14 mouse cellular contexts compared by ENCODE assay signal in the genomic region with DNA sequence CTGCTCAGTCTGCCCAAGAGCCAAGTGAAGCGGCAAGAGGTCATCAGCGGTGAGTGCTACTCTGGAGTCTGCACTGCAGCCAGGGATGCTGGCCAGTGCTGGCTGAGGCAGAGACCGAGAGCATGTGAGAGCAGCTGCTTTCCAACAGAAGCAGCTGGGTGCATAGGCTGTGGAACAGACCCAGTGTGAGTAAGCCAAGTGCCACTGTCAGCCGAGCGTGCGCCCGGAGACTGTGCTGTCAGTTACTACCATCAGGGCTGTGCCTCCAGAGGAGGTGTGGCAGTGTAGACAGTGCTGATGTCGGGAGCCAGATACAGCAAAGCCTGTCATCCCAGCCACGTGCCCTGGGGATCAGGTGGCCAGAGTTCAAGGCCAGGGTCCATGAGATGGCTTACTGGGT. TPM values are rescaled to one million over a fixed set of nuclear protein-coding genes. Genes with fewer than 3 reads are reported as not detected.
DNase-seq lines count a peak whose midpoint lies in the region; ATAC-seq and TF ChIP-seq lines count a peak whose summit lies in the region.
"Had no signal": no experiment of that assay in that cellular context is flagged by ENCODE, and none has a peak within 500 bp of the region (broad histone marks: within the 10 kb centered on the region; RNA-seq: fewer than 3 reads in every experiment).

No protein-coding gene starts in this region.

- H3K9me3 ChIP-seq in heart, embryonic 10.5 days = no peaks in the 10 kb centered on the region
- H3K9me3 ChIP-seq in midbrain, postnatal 0 days (ENCODE audit: low read length) = no peaks in the 10 kb centered on the region
- H3K9me3 ChIP-seq in midbrain, embryonic 15.5 days = no peaks in the 10 kb centered on the region
- H3K9me3 ChIP-seq: limb, embryonic 10.5 days; lung, embryonic 15.5 days had no signal

- no peak for TF ChIP-seq CTCF in midbrain, postnatal 0 days (IDR thresholded peaks at IDR 0.05)

- no peak overlapping the region for H3K4me3 ChIP-seq in heart, embryonic 10.5 days
- no peak overlapping the region for H3K4me3 ChIP-seq in midbrain, postnatal 0 days (ENCODE audit: low read depth, low read length)
- no peak overlapping the region for H3K4me3 ChIP-seq in midbrain, embryonic 15.5 days
- H3K4me3 ChIP-seq: limb, embryonic 10.5 days; lung, embryonic 15.5 days had no signal

- H3K9ac ChIP-seq in midbrain, postnatal 0 days (replicated peaks; ENCODE audit: low read length, poor library complexity, severe bottlenecking) = no peak overlapping the region
- no peak overlapping the region for H3K9ac ChIP-seq in midbrain, embryonic 15.5 days
- H3K9ac ChIP-seq: lung, embryonic 15.5 days had no signal

- H3K4me1 ChIP-seq in heart, embryonic 10.5 days = no peaks in the 10 kb centered on the region
- H3K4me1 ChIP-seq in midbrain, postnatal 0 days (ENCODE audit: insufficient read depth, low read length) = no peaks in the 10 kb centered on the region
- H3K4me1 ChIP-seq in midbrain, embryonic 15.5 days = no peaks in the 10 kb centered on the region
- H3K4me1 ChIP-seq: limb, embryonic 10.5 days; lung, embryonic 15.5 days had no signal

- peak; percentile 79 to 80 for DNase-seq in heart, adult 9 months (ENCODE audit: low spot score in 2 of 2)
- DNase-seq in heart, embryonic 10.5 days (ENCODE audit: low spot score) = no peak
- peak; percentile 45 for DNase-seq in midbrain, postnatal 0 days (ENCODE audit: low spot score)
- peak; percentile 85 for DNase-seq in gastrocnemius, postnatal 25 days
- peak; percentile 59 to 61 for DNase-seq in layer of hippocampus, postnatal 36 days
- no peak for DNase-seq in T-cell, adult 2 months (ENCODE audit: low spot score)
- DNase-seq in B cell, adult 2 months = no peak
- DNase-seq: kidney, postnatal 25 days; thymus, adult 2 months had no signal

- no peak overlapping the region for H3K27ac ChIP-seq in heart, embryonic 10.5 days
- H3K27ac ChIP-seq in midbrain, postnatal 0 days (ENCODE audit: low read depth, low read length) = no peak overlapping the region
- no peak overlapping the region for H3K27ac ChIP-seq in midbrain, embryonic 15.5 days
- H3K27ac ChIP-seq: limb, embryonic 10.5 days; lung, embryonic 15.5 days had no signal

- H3K36me3 ChIP-seq in heart, embryonic 10.5 days = peaks cover 84% of the 10 kb centered on the region
- H3K36me3 ChIP-seq in midbrain, postnatal 0 days (ENCODE audit: insufficient read depth, low read length) = peaks cover 68% of the 10 kb centered on the region
- H3K36me3 ChIP-seq in midbrain, embryonic 15.5 days (replicated peaks) = peaks cover 50% of the 10 kb centered on the region

- H3K4me2 ChIP-seq in midbrain, postnatal 0 days (ENCODE audit: low read depth, low read length, poor library complexity, severe bottlenecking) = no peak overlapping the region
- H3K4me2 ChIP-seq in midbrain, embryonic 15.5 days = no peak overlapping the region
- H3K4me2 ChIP-seq: lung, embryonic 15.5 days had no signal

- 85% methylated on average over 9 of the region's 9 CpGs for WGBS in heart, embryonic 10.5 days
- 90% methylated on average over 9 of the region's 9 CpGs for WGBS in midbrain, postnatal 0 days
- 88% methylated on average over 9 of the region's 9 CpGs for WGBS in midbrain, embryonic 15.5 days

- ATAC-seq in midbrain, postnatal 0 days (ENCODE audit: low FRiP score) = no peak
- ATAC-seq in midbrain, embryonic 15.5 days (replicated peaks) = no peak

- no peaks in the 10 kb centered on the region for H3K27me3 ChIP-seq in heart, embryonic 10.5 days (ENCODE audit: insufficient read depth, poor library complexity, severe bottlenecking)
- no peaks in the 10 kb centered on the region for H3K27me3 ChIP-seq in midbrain, postnatal 0 days (ENCODE audit: insufficient read depth, low read length)
- H3K27me3 ChIP-seq in midbrain, embryonic 15.5 days (replicated peaks) = no peaks in the 10 kb centered on the region
- H3K27me3 ChIP-seq: lung, embryonic 15.5 days had no signal

RNA-seq across cellular contexts. Expression of gene Arhgef1, which starts 17.0 kb away (rescaled TPM):
- 83.4 and 87.5 TPM in 2 replicates for polyA plus RNA-seq in heart, embryonic 10.5 days (2016; fragmentation: Nextera tagmentation; extraction: Ambion mirVana)
- 19.1 and 27.5 TPM in 2 replicates for total RNA-seq in midbrain, postnatal 0 days (2014; rRNA removed)
- polyA plus RNA-seq in midbrain, postnatal 0 days (2015; fragmentation: Nextera tagmentation; extraction: Ambion mirVana) = 29.0 and 33.0 TPM in 2 replicates
- polyA plus RNA-seq in midbrain, embryonic 15.5 days (2015; fragmentation: Nextera tagmentation; extraction: Ambion mirVana) = 69.9 and 70.0 TPM in 2 replicates
- 10 to 100 TPM; 30.9 to 34.2 TPM for total RNA-seq in gastrocnemius, postnatal 25 days (2021)
- 10 to 100 TPM; 81.1 to 86.9 TPM for total RNA-seq in layer of hippocampus, postnatal 36 days (2021)

RNA-seq across cellular contexts. Expression of gene Cd79a, which starts 22.5 kb away (rescaled TPM):
- polyA plus RNA-seq in heart, embryonic 10.5 days (2016; fragmentation: Nextera tagmentation; extraction: Ambion mirVana) = 0.26 and 0.40 TPM in 2 replicates
- 0.27 and 0.42 TPM in 2 replicates for total RNA-seq in midbrain, postnatal 0 days (2014; rRNA removed)
- polyA plus RNA-seq in midbrain, postnatal 0 days (2015; fragmentation: Nextera tagmentation; extraction: Ambion mirVana) = 0.82 and 0.85 TPM in 2 replicates
- 0.42 and 0.49 TPM in 2 replicates for polyA plus RNA-seq in midbrain, embryonic 15.5 days (2015; fragmentation: Nextera tagmentation; extraction: Ambion mirVana)
- under 1 TPM in 1 of 2 experiments, not detected in 1; 0.24 TPM for total RNA-seq in gastrocnemius, postnatal 25 days (2021)
- total RNA-seq in layer of hippocampus, postnatal 36 days (2021) = under 1 TPM in 1 of 2 experiments, not detected in 1; 0.43 TPM
- total RNA-seq: hematopoietic stem cell, adult 5-6 weeks had no signal

RNA-seq across cellular contexts. Expression of gene Gm4881, which starts 24.6 kb away (rescaled TPM):
- polyA plus RNA-seq in heart, embryonic 10.5 days (2016; fragmentation: Nextera tagmentation; extraction: Ambion mirVana) = not detected in 2 replicates
- total RNA-seq in midbrain, postnatal 0 days (2014; rRNA removed) = 6.4 and 9.0 TPM in 2 replicates
- 3.8 and 4.2 TPM in 2 replicates for polyA plus RNA-seq in midbrain, postnatal 0 days (2015; fragmentation: Nextera tagmentation; extraction: Ambion mirVana)
- 5.0 and 6.4 TPM in 2 replicates for polyA plus RNA-seq in midbrain, embryonic 15.5 days (2015; fragmentation: Nextera tagmentation; extraction: Ambion mirVana)
- not detected for total RNA-seq in gastrocnemius, postnatal 25 days (2021)
- total RNA-seq in layer of hippocampus, postnatal 36 days (2021) = not detected
- total RNA-seq: hematopoietic stem cell, adult 5-6 weeks had no signal
- polyA plus RNA-seq: limb, embryonic 10.5 days; lung, embryonic 15.5 days had no signal

RNA-seq across cellular contexts. Expression of gene Rps19, which starts 35.6 kb away (rescaled TPM):
- polyA plus RNA-seq in heart, embryonic 10.5 days (2016; fragmentation: Nextera tagmentation; extraction: Ambion mirVana) = 1,532 and 1,854 TPM in 2 replicates
- total RNA-seq in midbrain, postnatal 0 days (2014; rRNA removed) = 364 and 448 TPM in 2 replicates
- 1,202 and 1,286 TPM in 2 replicates for polyA plus RNA-seq in midbrain, postnatal 0 days (2015; fragmentation: Nextera tagmentation; extraction: Ambion mirVana)
- polyA plus RNA-seq in midbrain, embryonic 15.5 days (2015; fragmentation: Nextera tagmentation; extraction: Ambion mirVana) = 1,081 and 1,108 TPM in 2 replicates
- total RNA-seq in gastrocnemius, postnatal 25 days (2021) = 100 to 1,000 TPM; 300 to 345 TPM
- 100 to 1,000 TPM; 490 to 494 TPM for total RNA-seq in layer of hippocampus, postnatal 36 days (2021)

RNA-seq across cellular contexts. Expression of gene Dmrtc2, which starts 49.9 kb away (rescaled TPM):
- not detected in 2 replicates for polyA plus RNA-seq in heart, embryonic 10.5 days (2016; fragmentation: Nextera tagmentation; extraction: Ambion mirVana)
- total RNA-seq in midbrain, postnatal 0 days (2014; rRNA removed) = 0.11 TPM in 1 of 2 replicates, not detected in the other
- polyA plus RNA-seq in midbrain, postnatal 0 days (2015; fragmentation: Nextera tagmentation; extraction: Ambion mirVana) = 0.31 and 0.70 TPM in 2 replicates
- polyA plus RNA-seq in midbrain, embryonic 15.5 days (2015; fragmentation: Nextera tagmentation; extraction: Ambion mirVana) = 0.13 and 0.41 TPM in 2 replicates
- not detected for total RNA-seq in gastrocnemius, postnatal 25 days (2021)
- not detected for total RNA-seq in layer of hippocampus, postnatal 36 days (2021)
- total RNA-seq: hematopoietic stem cell, adult 5-6 weeks had no signal
- polyA plus RNA-seq: limb, embryonic 10.5 days; lung, embryonic 15.5 days; neural tube, embryonic 11.5 days; thymus, adult 2 months had no signal

Comparison
In these comparisons a context has a peak if more than half of its experiments do, and no peak if none do; other contexts are left out.
1. DNase-seq: peak in heart, adult 9 months (2 of 2), midbrain, postnatal 0 days (single experiment), gastrocnemius, postnatal 25 days (single experiment) and layer of hippocampus, postnatal 36 days (2 of 2); none in heart, embryonic 10.5 days (single experiment), T-cell, adult 2 months (single experiment) and B cell, adult 2 months (0 of 2).